Mouse (Mus musculus) lung, postnatal 0 days (tissue): ENCODE measurements at regions not wholly inside any gene's neighbourhood (a gene's known extent, or its start where the extent isn't known, plus 50 kb on each side); places are given as distances from the start of the nearest gene placed in this dataset.

ENCODE experiments used
- ATAC-seq: fragments of 200-750 bp; cut with Nextera tagmentation; 2 replicates; pipeline ENCODE4 v1.8.0; 2017; ENCODE audit warnings: moderate library complexity
- DNase-seq: peaks from one replicate; pipeline ENCODE4 v3.0.0-alpha.2; 2016; ENCODE audit warnings: low spot score
- H3K27ac ChIP-seq: fragments of 300-500 bp; sonication (generic); 2 replicates; pipeline ENCODE4 v1.5.1; 2014; ENCODE audit warnings: antibody characterized with exemption, mild to moderate bottlenecking, low read length, mixed read lengths
- H3K27me3 ChIP-seq: fragments of 300-500 bp; sonication (generic); replicated peaks from 2 replicates; pipeline ENCODE4 v1.6.1; 2014; ENCODE audit warnings: low read length, mixed read lengths; ENCODE audit not compliant: insufficient read depth
- H3K36me3 ChIP-seq: fragments of 300-500 bp; sonication (generic); 2 replicates; pipeline ENCODE4 v1.6.1; 2014; ENCODE audit warnings: low read length, mixed read lengths; ENCODE audit not compliant: insufficient read depth
- H3K4me1 ChIP-seq: fragments of 300-500 bp; sonication (generic); 2 replicates; pipeline ENCODE4 v1.6.1; 2014; ENCODE audit warnings: antibody characterized with exemption, low read depth, low read length, mixed read lengths; ENCODE audit not compliant: insufficient read depth
- H3K4me2 ChIP-seq: fragments of 300-500 bp; sonication (generic); replicated peaks from 2 replicates; pipeline ENCODE4 v1.6.1; 2014; ENCODE audit warnings: low read depth, mild to moderate bottlenecking, low read length, moderate library complexity, mixed read lengths
- H3K4me3 ChIP-seq: fragments of 300-500 bp; sonication (generic); 2 replicates; pipeline ENCODE4 v1.5.1; 2014; ENCODE audit warnings: low read depth, low read length
- H3K9ac ChIP-seq: fragments of 300-500 bp; sonication (generic); replicated peaks from 2 replicates; pipeline ENCODE4 v1.6.1; 2014; ENCODE audit warnings: low read depth, mild to moderate bottlenecking
- H3K9me3 ChIP-seq: fragments of 300-500 bp; sonication (generic); 2 replicates; pipeline ENCODE4 v1.6.1; 2016; ENCODE audit warnings: low read length, mixed read lengths
- CTCF ChIP-seq: IDR thresholded peaks from 2 replicates; pipeline ENCODE4 v1.5.1; 2016; ENCODE audit warnings: antibody characterized with exemption, mild to moderate bottlenecking
- EP300 ChIP-seq: IDR thresholded peaks from 2 replicates; pipeline ENCODE4 v1.6.1; 2016; ENCODE audit warnings: antibody characterized with exemption, mild to moderate bottlenecking, control low read depth
- WGBS: fragments of 180-500 bp; shearing (Covaris S2); extraction: QIAGEN DNeasy Blood & Tissue Kit; methylation state at CpG from one replicate; pipeline ENCODE4 v1.1.7; 2014; 5-methylcytosine and 5-hydroxymethylcytosine counted together

GRCm38 (mm10) chr13:48003126-48003525 is 257.9 kb upstream of the Id4 start:
- Histone ChIP-seq H3K9me3 (no peaks in the 10 kb centered on the region), H3K36me3 (no peaks in the 10 kb centered on the region), H3K27ac (no peak overlapping the region), H3K4me2 (no peak overlapping the region), H3K4me3 (no peak overlapping the region), H3K9ac (no peak overlapping the region), H3K4me1 (no peaks in the 10 kb centered on the region), H3K27me3 (no peaks in the 10 kb centered on the region)
- no peak for DNase-seq
- TF ChIP-seq EP300 (no peak), CTCF (no peak)
- ATAC-seq, result no peak
- 83% methylated on average over 4 of the region's 4 CpGs for WGBS

GRCm38 (mm10) chr13:48013336-48013750 is 247.7 kb upstream of the Id4 start:
- H3K4me1 ChIP-seq, result no peaks in the 10 kb centered on the region
- no peak overlapping the region for H3K27ac ChIP-seq
- no peaks in the 10 kb centered on the region for H3K9me3 ChIP-seq
- H3K4me2 ChIP-seq, result no peak overlapping the region
- DNase-seq, result no peak
- H3K36me3 ChIP-seq, result no peaks in the 10 kb centered on the region
- H3K4me3 ChIP-seq, result no peak overlapping the region
- TF ChIP-seq CTCF, result no peak
- no peak for TF ChIP-seq EP300
- ATAC-seq, result no peak
- no peak overlapping the region for H3K9ac ChIP-seq
- H3K27me3 ChIP-seq, result no peaks in the 10 kb centered on the region
- 34% methylated on average over 7 of the region's 7 CpGs for WGBS

- no peaks in the 10 kb centered on the region for H3K4me1 ChIP-seq
- no peak overlapping the region for H3K4me3 ChIP-seq
- ATAC-seq (no peak), DNase-seq (no peak)
- H3K36me3 ChIP-seq, result no peaks in the 10 kb centered on the region
- H3K27ac ChIP-seq, result no peak overlapping the region
- H3K9me3 ChIP-seq, result no peaks in the 10 kb centered on the region
- H3K9ac ChIP-seq, result no peak overlapping the region
- no peaks in the 10 kb centered on the region for H3K27me3 ChIP-seq
- TF ChIP-seq EP300 (no peak), CTCF (peak; percentile 27)
- H3K4me2 ChIP-seq, result no peak overlapping the region
- 84% methylated on average over 4 of the region's 4 CpGs for WGBS
Measured at GRCm38 (mm10) chr13:48015296-48015695, 245.7 kb upstream of the Id4 start.

GRCm38 (mm10) chr13:48016051-48016450 is 245.0 kb upstream of the Id4 start:
- no peaks in the 10 kb centered on the region for H3K4me1 ChIP-seq
- TF ChIP-seq EP300 (no peak), CTCF (no peak)
- no peak overlapping the region for H3K4me3 ChIP-seq
- ATAC-seq, result no peak
- H3K4me2 ChIP-seq, result no peak overlapping the region
- WGBS, result 91% methylated on average over 3 of the region's 3 CpGs
- no peak overlapping the region for H3K9ac ChIP-seq
- H3K9me3 ChIP-seq, result no peaks in the 10 kb centered on the region
- DNase-seq, result no peak
- H3K36me3 ChIP-seq, result no peaks in the 10 kb centered on the region
- no peaks in the 10 kb centered on the region for H3K27me3 ChIP-seq
- no peak overlapping the region for H3K27ac ChIP-seq

GRCm38 (mm10) chr13:48016606-48017005 is 244.4 kb upstream of the Id4 start:
- ATAC-seq, result no peak
- no peak overlapping the region for H3K4me2 ChIP-seq

GRCm38 (mm10) chr13:48017649-48018048 is 243.4 kb upstream of the Id4 start:
- Histone ChIP-seq H3K9me3 (no peaks in the 10 kb centered on the region), H3K4me2 (no peak overlapping the region), H3K4me1 (no peaks in the 10 kb centered on the region), H3K27ac (no peak overlapping the region), H3K4me3 (no peak overlapping the region), H3K27me3 (no peaks in the 10 kb centered on the region), H3K9ac (no peak overlapping the region), H3K36me3 (no peaks in the 10 kb centered on the region)
- no peak for ATAC-seq
- DNase-seq, result no peak
- 68% methylated on average over 8 of the region's 8 CpGs for WGBS
- TF ChIP-seq CTCF, result no peak
- no peak for TF ChIP-seq EP300

More at GRCm38 (mm10) chr13:48016606-48017005, 244.4 kb upstream of the Id4 start:
- WGBS, result 89% methylated on average over 6 of the region's 6 CpGs
- Histone ChIP-seq H3K4me1 (no peaks in the 10 kb centered on the region), H3K36me3 (no peaks in the 10 kb centered on the region), H3K27ac (no peak overlapping the region), H3K9me3 (no peaks in the 10 kb centered on the region), H3K27me3 (no peaks in the 10 kb centered on the region), H3K9ac (no peak overlapping the region), H3K4me3 (no peak overlapping the region)
- TF ChIP-seq CTCF (no peak), EP300 (no peak)
- no peak for DNase-seq

- no peak overlapping the region for H3K4me3 ChIP-seq
- 0 out of 2 replicates have a peak overlapping the region, but pooled peaks have one; percentile 2 for H3K4me2 ChIP-seq
- no peak overlapping the region for H3K9ac ChIP-seq
- DNase-seq (no peak), ATAC-seq (no peak)
- no peaks in the 10 kb centered on the region for H3K27me3 ChIP-seq
- no peak overlapping the region for H3K27ac ChIP-seq
- H3K4me1 ChIP-seq, result no peaks in the 10 kb centered on the region
- no peaks in the 10 kb centered on the region for H3K36me3 ChIP-seq
- TF ChIP-seq CTCF, result no peak
- no peak for TF ChIP-seq EP300
- WGBS, result 52% methylated on average over 5 of the region's 5 CpGs
- H3K9me3 ChIP-seq, result no peaks in the 10 kb centered on the region
Measured at GRCm38 (mm10) chr13:48018606-48019005, 242.4 kb upstream of the Id4 start.
